Mouse (Mus musculus) midbrain, embryonic 10.5 days (tissue): ENCODE measurements around the gene Nptxr. TPM values are rescaled to one million over a fixed set of nuclear protein-coding genes. Genes with fewer than 3 reads are reported as not detected.

Experiments used
- DNase-seq: peaks from one replicate; pipeline ENCODE4 v3.0.0-alpha.2; 2017; ENCODE audit warnings: low spot score
- H3K27ac ChIP-seq: fragments of 300-500 bp; sonication (generic); replicated peaks from 2 replicates; pipeline ENCODE4 v1.5.1; 2016; ENCODE audit warnings: mild to moderate bottlenecking
- H3K27me3 ChIP-seq: fragments of 300-500 bp; sonication (generic); 2 replicates; pipeline ENCODE4 v1.6.1; 2016; ENCODE audit warnings: low read depth, mild to moderate bottlenecking; ENCODE audit not compliant: poor library complexity, severe bottlenecking
- H3K36me3 ChIP-seq: fragments of 300-500 bp; sonication (generic); 2 replicates; pipeline ENCODE4 v1.6.1; 2016; ENCODE audit warnings: mild to moderate bottlenecking, moderate library complexity
- H3K4me1 ChIP-seq: fragments of 300-500 bp; sonication (generic); 2 replicates; pipeline ENCODE4 v1.6.1; 2016
- H3K4me3 ChIP-seq: fragments of 300-500 bp; sonication (generic); 2 replicates; pipeline ENCODE4 v1.5.1; 2016; ENCODE audit warnings: mild to moderate bottlenecking, moderate library complexity
- H3K9me3 ChIP-seq: fragments of 300-500 bp; sonication (generic); replicated peaks from 2 replicates; pipeline ENCODE4 v1.6.1; 2016; ENCODE audit warnings: mild to moderate bottlenecking
- WGBS: fragments of 180-500 bp; shearing (Covaris S2); methylation state at CpG from one replicate; pipeline ENCODE4 v1.1.7; 2016; 5-methylcytosine and 5-hydroxymethylcytosine counted together
- polyA plus RNA-seq: library from polyadenylated mRNA; unstranded; fragments of >200 nt; fragmentation: Nextera tagmentation; extraction: Ambion mirVana; gene quantifications from 2 replicates; pipeline ENCODE4 v1.2.1, GENCODE M21; 2016

Gene Nptxr
- polyA plus RNA-seq, 1 experiment from 2014 or later, result 2.2 TPM

GRCm38 (mm10) chr15:79810997-79811396 is 6.4 kb upstream of the Nptxr start:
- Histone ChIP-seq H3K36me3 (no peaks in the 10 kb centered on the region), H3K27ac (no peak overlapping the region), H3K9me3 (no peaks in the 10 kb centered on the region), H3K27me3 (peaks cover 45% of the 10 kb centered on the region), H3K4me1 (peaks cover 20% of the 10 kb centered on the region), H3K4me3 (no peak overlapping the region)
- no peak for DNase-seq
- 80% methylated on average over 4 of the region's 4 CpGs for WGBS

GRCm38 (mm10) chr15:79810061-79810460 is 5.5 kb upstream of the Nptxr start:
- DNase-seq, result no peak
- Histone ChIP-seq H3K4me1 (peaks cover 15% of the 10 kb centered on the region), H3K4me3 (no peak overlapping the region), H3K36me3 (no peaks in the 10 kb centered on the region), H3K27ac (no peak overlapping the region), H3K27me3 (peaks cover 54% of the 10 kb centered on the region), H3K9me3 (no peaks in the 10 kb centered on the region)
- WGBS, result 78% methylated on average over 3 of the region's 3 CpGs

- 61% methylated on average over 5 of the region's 5 CpGs for WGBS
- Histone ChIP-seq H3K27me3 (peaks cover 69% of the 10 kb centered on the region), H3K36me3 (no peaks in the 10 kb centered on the region), H3K9me3 (no peaks in the 10 kb centered on the region), H3K4me3 (no peak overlapping the region), H3K4me1 (peaks cover 20% of the 10 kb centered on the region), H3K27ac (no peak overlapping the region)
- DNase-seq, result no peak
These were observed 4.1 kb upstream of the Nptxr start for GRCm38 (mm10) chr15:79808658-79809057.

- no peaks in the 10 kb centered on the region for H3K36me3 ChIP-seq
- H3K4me1 ChIP-seq, result peaks cover 22% of the 10 kb centered on the region
- H3K27ac ChIP-seq, result no peak overlapping the region
- DNase-seq, result no peak
- no peak overlapping the region for H3K4me3 ChIP-seq
- H3K27me3 ChIP-seq, result peaks cover 74% of the 10 kb centered on the region
- H3K9me3 ChIP-seq, result no peaks in the 10 kb centered on the region
- WGBS, result 37% methylated on average over 5 of the region's 5 CpGs
These were observed 3.5 kb upstream of the Nptxr start for GRCm38 (mm10) chr15:79808114-79808513.

- Histone ChIP-seq H3K36me3 (no peaks in the 10 kb centered on the region), H3K9me3 (no peaks in the 10 kb centered on the region), H3K4me1 (peaks cover 22% of the 10 kb centered on the region), H3K4me3 (no peak overlapping the region), H3K27ac (no peak overlapping the region), H3K27me3 (peaks cover 85% of the 10 kb centered on the region)
- DNase-seq, result no peak
- 32% methylated on average over 1 of the region's 1 CpGs for WGBS
These were observed 2.5 kb upstream of the Nptxr start for GRCm38 (mm10) chr15:79807050-79807449.

- no peak for DNase-seq
These were observed 680 bp upstream of the Nptxr start for GRCm38 (mm10) chr15:79805246-79805645.

GRCm38 (mm10) chr15:79803533-79804351 is 824 bp downstream of the Nptxr start:
- no peaks in the 10 kb centered on the region for H3K9me3 ChIP-seq
- peak overlapping the region; percentile 82 for H3K27ac ChIP-seq
- H3K36me3 ChIP-seq, result no peaks in the 10 kb centered on the region
- H3K27me3 ChIP-seq, result peaks cover 82% of the 10 kb centered on the region
- DNase-seq, result peak; percentile 61
- WGBS, result 5% methylated on average over 81 of the region's 81 CpGs
- peaks cover 22% of the 10 kb centered on the region for H3K4me1 ChIP-seq
- H3K4me3 ChIP-seq, result peak overlapping the region; percentile 70

More at GRCm38 (mm10) chr15:79805246-79805645, 680 bp upstream of the Nptxr start:
- Histone ChIP-seq H3K27ac (peak overlapping the region; percentile 82; the same call in 1 of the 2 replicates), H3K9me3 (no peaks in the 10 kb centered on the region), H3K4me3 (peak overlapping the region; percentile 70), H3K4me1 (peaks cover 22% of the 10 kb centered on the region), H3K36me3 (no peaks in the 10 kb centered on the region), H3K27me3 (peaks cover 90% of the 10 kb centered on the region)
- 23% methylated on average over 8 of the region's 8 CpGs for WGBS

GRCm38 (mm10) chr15:79802304-79802703 is 2.3 kb downstream of the Nptxr start:
- Histone ChIP-seq H3K4me1 (peaks cover 22% of the 10 kb centered on the region), H3K9me3 (no peaks in the 10 kb centered on the region), H3K27me3 (peaks cover 71% of the 10 kb centered on the region), H3K36me3 (no peaks in the 10 kb centered on the region), H3K27ac (no peak overlapping the region), H3K4me3 (no peak overlapping the region)
- WGBS, result 74% methylated on average over 4 of the region's 4 CpGs
- no peak for DNase-seq

GRCm38 (mm10) chr15:79801646-79802045 is 2.9 kb downstream of the Nptxr start:
- H3K27me3 ChIP-seq, result peaks cover 64% of the 10 kb centered on the region
- H3K9me3 ChIP-seq, result no peaks in the 10 kb centered on the region
- no peak overlapping the region for H3K4me3 ChIP-seq
- H3K27ac ChIP-seq, result no peak overlapping the region
- WGBS, result 72% methylated on average over 2 of the region's 2 CpGs
- H3K4me1 ChIP-seq, result peaks cover 22% of the 10 kb centered on the region
- no peaks in the 10 kb centered on the region for H3K36me3 ChIP-seq
- no peak for DNase-seq

- 67% methylated on average over 11 of the region's 11 CpGs for WGBS
- peaks cover 25% of the 10 kb centered on the region for H3K4me1 ChIP-seq
- peaks cover 55% of the 10 kb centered on the region for H3K27me3 ChIP-seq
- DNase-seq, result no peak
- H3K27ac ChIP-seq, result no peak overlapping the region
- no peaks in the 10 kb centered on the region for H3K9me3 ChIP-seq
- H3K36me3 ChIP-seq, result no peaks in the 10 kb centered on the region
- H3K4me3 ChIP-seq, result no peak overlapping the region
These were observed 3.9 kb downstream of the Nptxr start for GRCm38 (mm10) chr15:79800701-79801100.

- 89% methylated on average over 10 of the region's 10 CpGs for WGBS
These were observed 6.0 kb downstream of the Nptxr start for GRCm38 (mm10) chr15:79798591-79798990.

GRCm38 (mm10) chr15:79797680-79798079 is 6.9 kb downstream of the Nptxr start:
- Histone ChIP-seq H3K4me1 (peaks cover 15% of the 10 kb centered on the region), H3K27me3 (peaks cover 45% of the 10 kb centered on the region), H3K9me3 (no peaks in the 10 kb centered on the region), H3K27ac (no peak overlapping the region), H3K4me3 (no peak overlapping the region), H3K36me3 (no peaks in the 10 kb centered on the region)
- WGBS, result 89% methylated on average over 8 of the region's 8 CpGs
- no peak for DNase-seq

More at GRCm38 (mm10) chr15:79798591-79798990, 6.0 kb downstream of the Nptxr start:
- H3K9me3 ChIP-seq, result no peaks in the 10 kb centered on the region
- no peaks in the 10 kb centered on the region for H3K36me3 ChIP-seq
- no peak for DNase-seq
- H3K27ac ChIP-seq, result no peak overlapping the region
- no peak overlapping the region for H3K4me3 ChIP-seq
- peaks cover 16% of the 10 kb centered on the region for H3K4me1 ChIP-seq
- H3K27me3 ChIP-seq, result peaks cover 45% of the 10 kb centered on the region

- H3K4me1 ChIP-seq, result peaks cover 20% of the 10 kb centered on the region
- no peak overlapping the region for H3K27ac ChIP-seq
- no peak for DNase-seq
- H3K4me3 ChIP-seq, result no peak overlapping the region
- no peaks in the 10 kb centered on the region for H3K9me3 ChIP-seq
- no peaks in the 10 kb centered on the region for H3K36me3 ChIP-seq
- H3K27me3 ChIP-seq, result peaks cover 45% of the 10 kb centered on the region
- 88% methylated on average over 7 of the region's 7 CpGs for WGBS
These were observed 7.5 kb downstream of the Nptxr start for GRCm38 (mm10) chr15:79797096-79797495.
